Mouse (Mus musculus) A20 (cell line): ENCODE measurements around the gene Washc3.

Experiments used
- DNase-seq: peaks from one replicate; pipeline ENCODE4 v3.0.0-alpha.2; 2011; ENCODE audit warnings: low read depth, low spot score

The Washc3 gene

GRCm38 (mm10) chr10:88255556-88255955, 54.7 kb downstream of the Washc3 start:
- DNase-seq = no peak

GRCm38 (mm10) chr10:88260309-88260708, 59.4 kb downstream of the Washc3 start:
- DNase-seq = no peak

GRCm38 (mm10) chr10:88261186-88261585, 60.3 kb downstream of the Washc3 start:
- no peak for DNase-seq

GRCm38 (mm10) chr10:88263383-88263782, 62.5 kb downstream of the Washc3 start:
- no peak for DNase-seq

GRCm38 (mm10) chr10:88274045-88274444, 73.2 kb downstream of the Washc3 start:
- DNase-seq = no peak

GRCm38 (mm10) chr10:88281699-88282098, 80.8 kb downstream of the Washc3 start:
- DNase-seq = no peak

GRCm38 (mm10) chr10:88284343-88284990, 83.6 kb downstream of the Washc3 start:
- DNase-seq = no peak

- no peak for DNase-seq
Observed at GRCm38 (mm10) chr10:88287261-88287660, 86.4 kb downstream of the Washc3 start.

GRCm38 (mm10) chr10:88288061-88288460, 87.2 kb downstream of the Washc3 start:
- DNase-seq = no peak

GRCm38 (mm10) chr10:88295091-88295490, 94.2 kb downstream of the Washc3 start:
- DNase-seq = no peak
